Mouse (Mus musculus) MEL-GATA-1-ER (cell line): ENCODE data around the gene Upp2.

ENCODE experiments used
- DNase-seq: peaks from one replicate; pipeline ENCODE4 v3.0.0-alpha.2; 2012; ENCODE audit warnings: low read depth; ENCODE audit errors: extremely low read depth

Gene Upp2

DNA sequence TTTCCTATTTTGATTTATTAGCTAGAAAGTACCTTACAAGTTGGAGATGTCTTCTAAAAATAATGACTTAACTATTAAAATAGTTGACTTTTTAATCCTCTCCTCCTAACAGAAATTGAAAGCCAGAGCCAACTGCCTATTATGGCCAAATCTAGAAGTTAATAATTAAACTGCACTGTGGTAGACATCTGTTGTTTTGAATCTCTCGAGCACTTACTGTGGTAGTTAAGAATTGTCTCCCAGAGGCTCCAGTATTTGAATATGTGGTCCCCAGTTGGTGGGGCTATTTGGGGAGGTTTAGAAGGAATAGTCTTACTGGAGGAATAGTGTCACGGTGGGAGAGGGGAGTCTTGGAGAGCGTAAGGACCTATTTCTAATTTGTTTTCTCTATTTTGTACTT is 273.9 kb downstream of the Upp2 start:
- no peak for DNase-seq

DNA sequence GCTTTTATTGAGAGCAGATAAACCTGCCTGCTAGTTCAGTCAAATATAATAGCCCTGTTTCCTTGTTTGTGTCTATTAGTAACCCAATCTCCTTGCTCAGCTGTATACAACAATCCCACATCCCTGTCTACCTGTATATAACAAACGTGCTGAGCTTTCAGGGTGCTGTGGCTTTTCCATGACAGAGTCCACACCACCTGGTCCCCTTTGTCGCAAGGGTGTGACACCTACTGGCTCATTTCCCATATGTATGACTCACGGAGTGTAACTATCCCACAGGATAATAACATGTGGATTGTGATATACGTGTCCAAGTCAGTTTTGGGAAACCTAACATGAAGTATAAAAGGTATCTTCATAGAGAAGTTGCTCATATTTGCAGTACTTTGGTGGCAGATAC is 275.3 kb downstream of the Upp2 start:
- DNase-seq = no peak
